In genomic region chr3:69689791-69690190, GRCm38 (mm10) we compare ENCODE assay signal across 27 mouse cellular contexts.
"Had no signal": no experiment of that assay in that cellular context is flagged by ENCODE, and none has a peak within 500 bp of the region (broad histone marks: within the 10 kb centered on the region; RNA-seq: fewer than 3 reads in every experiment).

No protein-coding gene starts in this region.

- H3K27me3 ChIP-seq: embryonic facial prominence, embryonic 12.5 days; embryonic facial prominence, embryonic 13.5 days; embryonic facial prominence, embryonic 15.5 days; forebrain, embryonic 12.5 days; forebrain, embryonic 13.5 days; forebrain, embryonic 15.5 days had no signal

- H3K4me2 ChIP-seq: embryonic facial prominence, embryonic 12.5 days; embryonic facial prominence, embryonic 13.5 days; embryonic facial prominence, embryonic 15.5 days; forebrain, embryonic 12.5 days; forebrain, embryonic 13.5 days; forebrain, embryonic 15.5 days had no signal

- H3K27ac ChIP-seq: embryonic facial prominence, embryonic 10.5 days; embryonic facial prominence, embryonic 12.5 days; embryonic facial prominence, embryonic 13.5 days; embryonic facial prominence, embryonic 15.5 days; forebrain, embryonic 10.5 days; forebrain, embryonic 12.5 days; forebrain, embryonic 13.5 days; forebrain, embryonic 15.5 days; gastrocnemius, adult 2 months had no signal

- H3K4me1 ChIP-seq: embryonic facial prominence, embryonic 10.5 days; embryonic facial prominence, embryonic 12.5 days; embryonic facial prominence, embryonic 13.5 days; embryonic facial prominence, embryonic 15.5 days; forebrain, embryonic 10.5 days; forebrain, embryonic 12.5 days; forebrain, embryonic 13.5 days; forebrain, embryonic 15.5 days had no signal

- H3K9ac ChIP-seq: embryonic facial prominence, embryonic 12.5 days; embryonic facial prominence, embryonic 13.5 days; embryonic facial prominence, embryonic 15.5 days; forebrain, embryonic 12.5 days; forebrain, embryonic 13.5 days; forebrain, embryonic 15.5 days; forebrain, postnatal 0 days had no signal

- H3K36me3 ChIP-seq: embryonic facial prominence, embryonic 10.5 days; embryonic facial prominence, embryonic 12.5 days; embryonic facial prominence, embryonic 13.5 days; embryonic facial prominence, embryonic 15.5 days; forebrain, embryonic 10.5 days; forebrain, embryonic 12.5 days; forebrain, embryonic 15.5 days had no signal

- DNase-seq: cerebellum, adult 18-20 months; cerebellum, adult 2 months; cerebellum, adult 8-10 months; cerebellum, adult 9-10 months; cerebellum, adult 9-11 months; cerebellum, postnatal 10 days; cerebellum, postnatal 14 days; cerebellum, postnatal 25 days; cerebellum, postnatal 36 days; embryo, embryonic 11 days; forebrain, postnatal 0 days; gastrocnemius, adult 2 months; gastrocnemius, postnatal 10 days; gastrocnemius, postnatal 14 days; gastrocnemius, postnatal 25 days; gastrocnemius, postnatal 36 days had no signal

- ATAC-seq: forebrain, embryonic 13.5 days; forebrain, embryonic 14.5 days; forebrain, embryonic 15.5 days; forebrain, embryonic 16.5 days; forebrain, postnatal 0 days had no signal

- H3K9me3 ChIP-seq: embryonic facial prominence, embryonic 10.5 days; embryonic facial prominence, embryonic 12.5 days; embryonic facial prominence, embryonic 13.5 days; embryonic facial prominence, embryonic 15.5 days; forebrain, embryonic 10.5 days; forebrain, embryonic 12.5 days; forebrain, embryonic 13.5 days; forebrain, embryonic 15.5 days had no signal

- H3K4me3 ChIP-seq: embryonic facial prominence, embryonic 10.5 days; embryonic facial prominence, embryonic 12.5 days; embryonic facial prominence, embryonic 13.5 days; embryonic facial prominence, embryonic 15.5 days; erythroblast, embryonic 14.5 days; forebrain, embryonic 10.5 days; forebrain, embryonic 12.5 days; forebrain, embryonic 13.5 days; forebrain, embryonic 15.5 days; gastrocnemius, adult 2 months had no signal
